Mouse (Mus musculus): ENCODE results near the gene Notch1. TPM values are rescaled to one million over a fixed set of nuclear protein-coding genes. Genes with fewer than 3 reads are reported as not detected.

Gene Notch1
- polyA plus RNA-seq (2016; fragmentation: Nextera tagmentation; extraction: Ambion mirVana) = 13.7 and 14.0 TPM in 2 replicates

GRCm38 (mm10) chr2:26516275-26516674, at the start of gene Notch1:
Gene Notch1, minus strand, starts transcription at chr2:26516663.
- Histone ChIP-seq H3K27me3 (no peaks in the 10 kb centered on the region), H3K27ac (peak within 1 kb of the TSS; percentile 80), H3K4me1 (replicated peaks) (peaks cover 35% of the 10 kb centered on the region), H3K36me3 (no peaks in the 10 kb centered on the region), H3K9ac (replicated peaks) (no peak within 1 kb of the TSS), H3K9me3 (no peaks in the 10 kb centered on the region), H3K4me3 (replicated peaks) (no peak within 1 kb of the TSS), H3K4me2 (peak within 1 kb of the TSS; percentile 19)
- ATAC-seq (ENCODE audit: insufficient number of reproducible peaks, insufficient read depth, low FRiP score, low TSS enrichment, low read depth) = no peak
- 21% methylated on average over 12 of the region's 12 CpGs for WGBS

GRCm38 (mm10) chr2:26566221-26566620, 49.8 kb upstream of the Notch1 start:
- ATAC-seq (ENCODE audit: insufficient number of reproducible peaks, insufficient read depth, low FRiP score, low TSS enrichment, low read depth) = no peak
- no peak overlapping the region for H3K27ac ChIP-seq
- WGBS = 19% methylated on average over 4 of the region's 4 CpGs
- no peak overlapping the region for H3K9ac ChIP-seq (replicated peaks)
- no peak overlapping the region for H3K4me2 ChIP-seq
- H3K9me3 ChIP-seq = no peaks in the 10 kb centered on the region
- peaks cover 5% of the 10 kb centered on the region for H3K4me1 ChIP-seq (replicated peaks)
- no peaks in the 10 kb centered on the region for H3K36me3 ChIP-seq
- no peaks in the 10 kb centered on the region for H3K27me3 ChIP-seq
- no peak overlapping the region for H3K4me3 ChIP-seq (replicated peaks)

- Histone ChIP-seq H3K9ac (replicated peaks) (no peak overlapping the region), H3K9me3 (no peaks in the 10 kb centered on the region), H3K4me3 (replicated peaks) (no peak overlapping the region), H3K36me3 (no peaks in the 10 kb centered on the region), H3K4me1 (replicated peaks) (peaks cover 5% of the 10 kb centered on the region), H3K4me2 (no peak overlapping the region), H3K27me3 (no peaks in the 10 kb centered on the region), H3K27ac (no peak overlapping the region)
- WGBS = 37% methylated on average over 6 of the region's 6 CpGs
- ATAC-seq (ENCODE audit: insufficient number of reproducible peaks, insufficient read depth, low FRiP score, low TSS enrichment, low read depth) = peak; percentile 78; the same call in 1 of the 2 replicates
These were observed 45.0 kb upstream of the Notch1 start for GRCm38 (mm10) chr2:26561351-26562016.

GRCm38 (mm10) chr2:26560506-26560905, 44.0 kb upstream of the Notch1 start:
- Histone ChIP-seq H3K4me3 (replicated peaks) (no peak overlapping the region), H3K4me2 (no peak overlapping the region), H3K27ac (no peak overlapping the region), H3K9me3 (no peaks in the 10 kb centered on the region), H3K9ac (replicated peaks) (no peak overlapping the region), H3K27me3 (no peaks in the 10 kb centered on the region), H3K36me3 (no peaks in the 10 kb centered on the region), H3K4me1 (replicated peaks) (peaks cover 5% of the 10 kb centered on the region; the same call in 1 of the 2 replicates)
- 84% methylated on average over 5 of the region's 5 CpGs for WGBS
- ATAC-seq (ENCODE audit: insufficient number of reproducible peaks, insufficient read depth, low FRiP score, low TSS enrichment, low read depth) = no peak

- H3K36me3 ChIP-seq = no peaks in the 10 kb centered on the region
- no peak for ATAC-seq (ENCODE audit: insufficient number of reproducible peaks, insufficient read depth, low FRiP score, low TSS enrichment, low read depth)
- no peak overlapping the region for H3K9ac ChIP-seq (replicated peaks)
- 0 out of 2 replicates have a peak, but pooled peaks cover 2% of the 10 kb centered on the region for H3K4me1 ChIP-seq (replicated peaks)
- no peaks in the 10 kb centered on the region for H3K27me3 ChIP-seq
- 50% methylated on average over 4 of the region's 4 CpGs for WGBS
- no peak overlapping the region for H3K27ac ChIP-seq
- no peaks in the 10 kb centered on the region for H3K9me3 ChIP-seq
- no peak overlapping the region for H3K4me2 ChIP-seq
- H3K4me3 ChIP-seq (replicated peaks) = no peak overlapping the region
These were observed 40.1 kb upstream of the Notch1 start for GRCm38 (mm10) chr2:26556535-26556993.

GRCm38 (mm10) chr2:26555076-26555475, 38.6 kb upstream of the Notch1 start:
- no peak for ATAC-seq (ENCODE audit: insufficient number of reproducible peaks, insufficient read depth, low FRiP score, low TSS enrichment, low read depth)
- no peaks in the 10 kb centered on the region for H3K27me3 ChIP-seq
- H3K9ac ChIP-seq (replicated peaks) = no peak overlapping the region
- WGBS = 82% methylated on average over 4 of the region's 4 CpGs
- H3K27ac ChIP-seq = no peak overlapping the region
- H3K4me1 ChIP-seq (replicated peaks) = no peaks in the 10 kb centered on the region
- no peaks in the 10 kb centered on the region for H3K36me3 ChIP-seq
- no peak overlapping the region for H3K4me3 ChIP-seq (replicated peaks)
- H3K4me2 ChIP-seq = no peak overlapping the region
- H3K9me3 ChIP-seq = no peaks in the 10 kb centered on the region

GRCm38 (mm10) chr2:26553904-26554303, 37.4 kb upstream of the Notch1 start:
- Histone ChIP-seq H3K9ac (replicated peaks) (no peak overlapping the region), H3K27me3 (no peaks in the 10 kb centered on the region), H3K9me3 (no peaks in the 10 kb centered on the region), H3K27ac (no peak overlapping the region), H3K4me1 (replicated peaks) (no peaks in the 10 kb centered on the region), H3K4me3 (replicated peaks) (no peak overlapping the region), H3K4me2 (no peak overlapping the region), H3K36me3 (no peaks in the 10 kb centered on the region)
- no peak for ATAC-seq (ENCODE audit: insufficient number of reproducible peaks, insufficient read depth, low FRiP score, low TSS enrichment, low read depth)
- 69% methylated on average over 9 of the region's 9 CpGs for WGBS

GRCm38 (mm10) chr2:26552066-26552465, 35.6 kb upstream of the Notch1 start:
- H3K4me2 ChIP-seq = no peak overlapping the region
- no peaks in the 10 kb centered on the region for H3K36me3 ChIP-seq
- no peaks in the 10 kb centered on the region for H3K9me3 ChIP-seq
- no peak overlapping the region for H3K9ac ChIP-seq (replicated peaks)
- ATAC-seq (ENCODE audit: insufficient number of reproducible peaks, insufficient read depth, low FRiP score, low TSS enrichment, low read depth) = no peak
- WGBS = 96% methylated on average over 2 of the region's 2 CpGs
- peaks cover 12% of the 10 kb centered on the region for H3K4me1 ChIP-seq (replicated peaks)
- no peaks in the 10 kb centered on the region for H3K27me3 ChIP-seq
- H3K27ac ChIP-seq = no peak overlapping the region
- no peak overlapping the region for H3K4me3 ChIP-seq (replicated peaks)

GRCm38 (mm10) chr2:26551446-26551845, 35.0 kb upstream of the Notch1 start:
- H3K36me3 ChIP-seq = no peaks in the 10 kb centered on the region
- no peak overlapping the region for H3K4me3 ChIP-seq (replicated peaks)
- no peak for ATAC-seq (ENCODE audit: insufficient number of reproducible peaks, insufficient read depth, low FRiP score, low TSS enrichment, low read depth)
- H3K9ac ChIP-seq (replicated peaks) = peak overlapping the region; percentile 24; the same call in 1 of the 2 replicates
- H3K4me2 ChIP-seq = no peak overlapping the region
- peak overlapping the region; percentile 35; the same call in 1 of the 2 replicates for H3K27ac ChIP-seq
- H3K27me3 ChIP-seq = no peaks in the 10 kb centered on the region
- 63% methylated on average over 8 of the region's 8 CpGs for WGBS
- peaks cover 14% of the 10 kb centered on the region for H3K4me1 ChIP-seq (replicated peaks)
- H3K9me3 ChIP-seq = no peaks in the 10 kb centered on the region

- Histone ChIP-seq H3K27me3 (no peaks in the 10 kb centered on the region), H3K27ac (peak overlapping the region; percentile 1; the same call in 1 of the 2 replicates), H3K4me1 (replicated peaks) (peaks cover 14% of the 10 kb centered on the region), H3K4me2 (no peak overlapping the region), H3K9me3 (no peaks in the 10 kb centered on the region), H3K4me3 (replicated peaks) (no peak overlapping the region), H3K36me3 (no peaks in the 10 kb centered on the region), H3K9ac (replicated peaks) (no peak overlapping the region)
- ATAC-seq (ENCODE audit: insufficient number of reproducible peaks, insufficient read depth, low FRiP score, low TSS enrichment, low read depth) = no peak
- WGBS = 91% methylated on average over 3 of the region's 3 CpGs
These were observed 34.3 kb upstream of the Notch1 start for GRCm38 (mm10) chr2:26550777-26551176.

- no peak overlapping the region for H3K9ac ChIP-seq (replicated peaks)
- no peaks in the 10 kb centered on the region for H3K36me3 ChIP-seq
- H3K4me2 ChIP-seq = no peak overlapping the region
- no peak overlapping the region for H3K4me3 ChIP-seq (replicated peaks)
- no peaks in the 10 kb centered on the region for H3K27me3 ChIP-seq
- 71% methylated on average over 3 of the region's 3 CpGs for WGBS
- 0 out of 2 replicates have a peak overlapping the region, but pooled peaks have one; percentile 1 for H3K27ac ChIP-seq
- no peak for ATAC-seq (ENCODE audit: insufficient number of reproducible peaks, insufficient read depth, low FRiP score, low TSS enrichment, low read depth)
- peaks cover 14% of the 10 kb centered on the region for H3K4me1 ChIP-seq (replicated peaks)
- H3K9me3 ChIP-seq = no peaks in the 10 kb centered on the region
These were observed 33.7 kb upstream of the Notch1 start for GRCm38 (mm10) chr2:26550205-26550604.

GRCm38 (mm10) chr2:26549801-26550200, 33.3 kb upstream of the Notch1 start:
- Histone ChIP-seq H3K9ac (replicated peaks) (no peak overlapping the region), H3K27ac (no peak overlapping the region), H3K4me3 (replicated peaks) (no peak overlapping the region), H3K27me3 (no peaks in the 10 kb centered on the region), H3K4me2 (no peak overlapping the region), H3K36me3 (no peaks in the 10 kb centered on the region), H3K9me3 (no peaks in the 10 kb centered on the region), H3K4me1 (replicated peaks) (peaks cover 14% of the 10 kb centered on the region)
- no peak for ATAC-seq (ENCODE audit: insufficient number of reproducible peaks, insufficient read depth, low FRiP score, low TSS enrichment, low read depth)
- 85% methylated on average over 10 of the region's 10 CpGs for WGBS
